Mouse (Mus musculus): ENCODE data around the gene 1110059E24Rik. TPM values are rescaled to one million over a fixed set of nuclear protein-coding genes. Genes with fewer than 3 reads are reported as not detected.
"Not testable (repeated sequence)": the region's sequence is repeated elsewhere in the genome, so short reads cannot be mapped to it uniquely, and the experiment has no call there.

Gene 1110059E24Rik
- total RNA-seq, 2 experiments from 2014 or later = 20.8 TPM

- no peak for DNase-seq (ENCODE audit: low spot score in 2 of 2)
Observed at GRCm38 (mm10) chr19:21626271-21626988, 26.3 kb downstream of the 1110059E24Rik start.

DNA sequence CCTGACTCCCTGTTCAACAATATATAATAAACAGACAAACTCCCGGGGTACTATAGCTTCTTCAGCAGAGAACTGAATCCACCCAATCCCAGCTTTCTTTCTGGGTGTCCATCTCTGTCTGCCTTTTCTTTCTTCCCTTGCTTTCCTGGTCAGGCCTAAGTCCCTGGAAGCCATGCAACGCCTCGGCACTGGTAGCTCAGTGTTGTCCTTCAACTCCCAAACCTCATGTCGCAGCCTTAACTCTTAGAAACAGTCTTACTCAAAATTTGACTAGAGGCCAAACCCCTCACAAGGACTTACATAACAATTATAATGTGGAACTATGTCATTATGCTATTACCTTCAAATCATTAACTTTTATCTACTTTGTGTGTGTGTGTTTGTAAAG, 28.6 kb downstream of the 1110059E24Rik start:
- DNase-seq (ENCODE audit: low spot score in 2 of 2) = no peak

DNA sequence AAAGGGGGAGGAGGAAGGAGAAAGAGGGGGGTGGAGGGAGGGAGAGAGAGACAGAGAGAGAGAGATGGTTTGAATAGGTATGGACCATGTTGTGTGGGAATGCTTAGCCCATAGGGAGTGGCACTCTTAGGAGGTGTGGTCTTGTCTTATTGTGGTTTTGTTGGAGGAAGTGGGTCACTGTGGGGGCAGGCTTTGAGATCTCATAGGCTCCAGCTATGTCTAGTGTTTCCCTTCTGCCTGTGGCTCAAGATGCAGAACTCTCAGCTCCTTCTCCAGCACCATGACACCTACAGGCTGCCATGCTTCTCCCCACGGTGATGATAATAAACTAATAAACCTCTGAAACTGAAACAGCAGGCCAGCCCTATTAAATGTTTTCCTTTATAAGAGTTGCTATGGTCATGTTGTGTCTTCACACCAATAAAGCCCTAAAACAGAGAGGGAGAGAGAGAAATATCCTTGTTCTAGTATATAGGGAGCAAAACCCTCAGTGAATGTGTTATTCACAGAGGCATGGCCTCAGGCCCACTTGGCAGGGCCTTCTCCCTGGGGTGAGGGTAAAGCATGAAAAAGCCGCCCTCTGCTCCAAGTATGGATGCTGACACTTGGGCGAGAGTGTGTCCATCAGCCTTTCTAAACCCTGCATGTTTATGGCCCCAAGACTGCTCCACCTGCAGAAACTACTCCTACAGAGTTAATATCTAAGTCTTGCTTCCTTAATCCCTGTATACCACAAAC, 29.2 kb downstream of the 1110059E24Rik start:
- DNase-seq (ENCODE audit: low spot score in 2 of 2) = no peak

- DNase-seq (ENCODE audit: low spot score in 2 of 2) = no peak
Observed at GRCm38 (mm10) chr19:21615801-21616200, 37.0 kb downstream of the 1110059E24Rik start.

DNA sequence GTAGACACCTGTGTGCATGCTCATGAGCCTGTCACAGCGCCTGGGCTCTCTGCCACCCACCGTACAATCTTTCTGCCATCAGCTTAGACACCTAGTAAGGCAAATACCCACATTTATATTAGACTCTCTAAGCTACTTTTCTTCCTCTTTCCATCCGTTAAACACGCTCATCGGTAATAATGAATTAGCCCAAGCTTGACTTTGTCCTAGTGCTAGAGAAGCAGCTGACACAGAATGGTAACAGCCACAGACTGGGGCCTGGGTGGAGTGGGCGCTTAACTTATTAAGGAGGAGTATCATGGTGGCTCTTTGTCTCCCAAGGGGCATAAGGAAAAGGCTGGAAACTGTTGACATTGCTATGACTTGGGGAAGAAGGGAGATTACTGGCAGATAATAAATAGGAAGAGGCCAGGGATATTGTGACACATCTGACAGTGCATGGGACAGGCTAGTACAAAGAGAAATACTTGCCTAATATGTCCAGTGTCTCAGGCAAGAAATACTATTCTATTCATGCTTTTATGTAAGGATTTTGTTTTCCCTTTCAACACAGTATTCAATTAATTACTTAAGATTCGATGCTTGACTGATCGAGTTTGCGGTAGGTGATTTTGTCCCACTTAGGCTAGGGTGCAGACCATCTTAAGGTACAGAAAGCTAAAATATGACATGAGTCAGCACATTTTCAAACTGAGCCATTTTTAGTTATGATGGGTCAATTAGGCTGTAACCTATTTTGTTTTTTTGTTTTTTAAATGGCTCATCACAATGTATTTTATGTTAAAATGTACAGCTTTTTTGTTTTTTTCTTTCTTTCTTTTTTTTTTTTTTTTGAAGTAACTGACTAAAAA, 40.8 kb downstream of the 1110059E24Rik start:
- DNase-seq (ENCODE audit: low spot score in 2 of 2) = no peak

- no peak for DNase-seq (ENCODE audit: low spot score in 2 of 2)
Observed at GRCm38 (mm10) chr19:21611297-21611696, 41.5 kb downstream of the 1110059E24Rik start.

GRCm38 (mm10) chr19:21610240-21610639, 42.5 kb downstream of the 1110059E24Rik start:
- no peak for DNase-seq (ENCODE audit: low spot score in 2 of 2)

DNA sequence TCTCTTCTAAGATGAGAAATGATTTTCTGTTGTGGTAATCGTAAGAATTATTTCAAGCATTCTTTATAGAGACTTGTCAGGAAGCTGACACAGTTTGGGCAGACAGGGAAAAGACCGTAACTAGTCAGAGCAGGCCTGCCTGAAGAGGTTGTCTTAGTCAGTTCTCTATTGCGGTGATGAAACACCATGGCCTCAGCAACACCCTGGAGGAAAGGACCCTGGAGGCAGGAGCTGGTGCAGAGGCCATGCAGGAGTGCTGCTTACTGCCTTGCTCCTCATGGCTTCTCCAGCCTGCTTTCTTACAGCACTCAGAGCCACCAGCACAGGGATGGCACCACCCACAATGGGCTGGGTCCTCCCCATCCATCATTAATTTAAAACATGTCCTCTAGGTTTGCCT, 47.5 kb downstream of the 1110059E24Rik start:
- DNase-seq (ENCODE audit: low spot score in 2 of 2) = no peak

- DNase-seq (ENCODE audit: low spot score in 2 of 2) = no peak
Observed at GRCm38 (mm10) chr19:21603836-21604235, 48.9 kb downstream of the 1110059E24Rik start.

DNA sequence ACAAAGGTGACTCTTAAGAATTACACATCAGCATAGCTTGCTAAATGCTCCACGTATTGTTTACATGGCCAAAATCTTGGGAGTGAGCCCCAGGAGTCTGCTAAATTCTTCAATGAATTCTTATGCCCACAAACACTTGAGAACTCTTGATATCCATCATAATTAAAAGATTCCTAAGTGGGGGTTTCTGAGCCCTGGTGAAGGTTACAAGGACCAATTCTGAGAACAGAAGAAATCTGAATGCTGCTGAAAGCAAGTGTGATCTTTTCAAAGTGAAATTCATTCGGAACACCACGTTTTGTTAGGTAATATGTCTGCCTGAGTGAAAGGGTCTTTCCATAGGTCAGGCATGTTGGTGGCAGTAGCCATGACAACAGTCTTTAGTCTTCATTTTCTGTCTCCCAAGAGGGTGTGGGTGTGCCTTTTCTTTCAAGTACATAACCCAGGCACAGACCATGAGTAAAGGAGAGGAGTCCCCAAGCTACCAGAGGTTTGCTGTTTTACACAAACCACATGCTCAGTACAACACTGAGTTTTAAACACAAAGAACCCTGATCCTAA, 51.2 kb downstream of the 1110059E24Rik start:
- no peak for DNase-seq (ENCODE audit: low spot score in 2 of 2)

DNA sequence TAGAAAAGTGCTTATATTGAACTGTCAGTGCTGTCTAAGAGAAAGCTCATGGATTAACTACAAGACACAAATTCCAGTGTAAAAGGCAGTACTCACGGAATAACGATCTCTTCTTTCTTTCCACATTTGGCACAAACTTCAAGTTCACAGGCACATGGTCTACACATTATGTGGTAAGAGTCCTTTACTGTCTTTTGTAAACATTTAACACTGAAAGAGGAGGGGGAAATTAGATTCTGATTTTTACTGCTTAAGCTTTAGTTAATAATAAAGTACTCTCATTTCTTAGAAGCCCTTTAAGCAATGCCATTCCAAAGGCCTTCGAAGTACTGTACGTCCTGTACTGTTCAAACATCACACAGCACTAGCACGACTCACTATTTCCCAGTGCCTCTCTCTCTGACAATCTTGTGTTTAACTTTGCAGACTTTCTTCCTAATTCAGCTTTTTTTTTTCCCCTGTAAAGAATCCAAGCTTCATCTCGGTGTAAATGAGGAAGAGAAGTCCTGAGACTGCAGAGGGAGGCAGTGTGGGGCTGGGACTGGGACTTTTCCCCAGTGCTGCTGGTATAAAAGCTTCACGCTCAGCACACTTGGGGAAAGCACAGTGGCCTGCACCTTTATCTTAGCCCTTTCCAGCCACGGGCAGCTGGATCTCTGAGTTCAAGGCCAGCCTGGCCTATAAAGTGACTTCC, 54.0 kb downstream of the 1110059E24Rik start:
- no peak for DNase-seq (ENCODE audit: low spot score in 2 of 2)

GRCm38 (mm10) chr19:21594676-21595075, 58.1 kb downstream of the 1110059E24Rik start:
- no peak for DNase-seq (ENCODE audit: low spot score in 2 of 2)

DNA sequence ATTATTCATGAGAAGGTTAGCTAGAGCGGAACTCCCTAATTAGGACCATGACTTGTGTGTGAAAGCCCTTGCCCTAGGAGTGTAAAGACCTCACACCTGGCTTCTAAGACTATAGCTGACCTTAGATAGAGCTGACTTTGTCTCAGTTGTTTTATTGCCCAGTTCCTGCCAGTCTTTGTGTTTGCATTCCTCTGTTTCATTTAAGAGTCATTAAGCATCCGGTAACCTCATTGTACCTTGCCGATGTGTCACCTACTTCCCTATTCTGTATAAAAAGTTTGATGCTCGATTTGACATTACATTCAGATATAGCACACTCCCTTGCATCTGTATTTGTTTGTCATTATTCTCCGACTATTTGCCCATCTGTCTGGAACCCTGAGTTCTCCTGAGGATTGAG, 60.6 kb downstream of the 1110059E24Rik start:
- not testable (repeated sequence) for DNase-seq (ENCODE audit: low spot score in 2 of 2)

- no peak for DNase-seq (ENCODE audit: low spot score in 2 of 2)
Observed at GRCm38 (mm10) chr19:21589888-21590287, 62.9 kb downstream of the 1110059E24Rik start.

DNA sequence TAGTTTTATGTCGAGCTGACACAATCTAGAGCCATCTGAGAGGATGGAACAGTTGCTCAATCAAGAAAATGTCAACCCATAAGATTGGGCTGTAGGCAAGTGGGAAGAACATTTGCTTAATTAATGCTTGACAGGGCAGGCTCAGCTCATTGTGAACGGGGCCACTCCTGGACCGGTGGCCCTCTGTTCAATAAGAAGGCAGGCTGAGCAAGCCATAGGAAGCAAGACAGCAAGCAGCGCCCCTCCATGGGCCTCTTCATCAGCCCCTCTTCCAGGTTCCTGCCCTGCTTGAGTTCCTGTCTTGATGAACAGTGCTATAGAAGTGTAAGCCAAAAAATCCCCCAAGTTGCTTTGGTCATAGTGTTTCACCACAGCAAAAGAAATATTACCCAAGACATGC, 65.2 kb downstream of the 1110059E24Rik start:
- no peak for DNase-seq (ENCODE audit: low spot score in 2 of 2)

GRCm38 (mm10) chr19:21586546-21586945, 66.2 kb downstream of the 1110059E24Rik start:
- DNase-seq (ENCODE audit: low spot score in 2 of 2) = no peak

- DNase-seq (ENCODE audit: low spot score in 2 of 2) = no peak
Observed at GRCm38 (mm10) chr19:21585868-21586267, 66.9 kb downstream of the 1110059E24Rik start.

DNA sequence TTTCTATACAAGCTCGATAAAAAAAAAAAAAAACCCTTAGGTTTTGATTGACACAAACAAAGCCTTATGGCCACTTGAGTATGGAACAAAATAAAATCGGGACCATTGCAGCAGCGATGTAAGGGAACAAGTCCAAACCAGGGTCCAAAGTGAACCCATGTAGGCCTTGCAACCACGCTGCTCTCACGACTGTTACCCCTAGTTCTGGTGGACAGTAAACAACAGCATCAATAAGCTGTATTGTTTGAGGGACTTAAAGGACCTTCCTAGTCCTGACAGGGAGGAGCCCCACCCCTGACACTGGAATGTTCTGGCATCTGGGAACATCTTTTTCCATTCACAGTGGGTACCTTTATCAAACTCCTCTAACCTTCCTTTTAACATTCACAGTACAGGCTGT, 68.8 kb downstream of the 1110059E24Rik start:
- DNase-seq (ENCODE audit: low spot score in 2 of 2) = no peak

DNA sequence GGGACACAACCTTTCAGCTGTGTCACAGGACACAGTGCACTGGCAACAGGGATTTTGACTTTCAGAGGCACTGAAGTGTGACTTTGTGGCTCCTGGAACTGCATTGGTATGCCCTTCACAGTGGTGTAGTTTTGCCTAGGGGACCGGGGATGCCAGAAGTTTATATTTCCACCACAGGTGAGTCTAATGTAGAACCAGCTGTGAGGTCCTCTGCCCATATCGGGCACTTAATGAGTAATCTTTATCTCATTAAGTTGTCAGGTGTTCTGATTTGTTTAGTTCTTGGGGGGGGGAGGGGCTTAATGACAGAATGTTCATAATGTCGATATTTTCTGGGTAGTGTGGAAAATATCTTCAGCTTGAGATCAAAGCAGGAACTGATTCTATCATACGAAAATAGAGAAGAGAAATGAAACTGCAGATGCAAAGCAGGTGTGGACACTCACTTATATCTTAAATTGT, 69.2 kb downstream of the 1110059E24Rik start:
- no peak for DNase-seq (ENCODE audit: low spot score in 2 of 2)

GRCm38 (mm10) chr19:21581404-21581803, 71.4 kb downstream of the 1110059E24Rik start:
- no peak for DNase-seq (ENCODE audit: low spot score in 2 of 2)

GRCm38 (mm10) chr19:21579896-21580295, 72.9 kb downstream of the 1110059E24Rik start:
- DNase-seq (ENCODE audit: low spot score in 2 of 2) = no peak
